Mouse (Mus musculus): ENCODE data around the gene Gm21976. TPM values are rescaled to one million over a fixed set of nuclear protein-coding genes. Genes with fewer than 3 reads are reported as not detected.

The Gm21976 gene
- polyA plus RNA-seq, 1 experiment, result not detected

- TF ChIP-seq MYOG (IDR thresholded peaks at IDR 0.05; ENCODE audit: control insufficient read depth in 1 of 3, insufficient read depth in 1 of 3, insufficient read length in 2 of 3, low read depth in 2 of 3) (no peak), TCF3 (IDR thresholded peaks at IDR 0.05; ENCODE audit: insufficient read length, low read depth) (no peak), TCF12 (IDR thresholded peaks at IDR 0.05; ENCODE audit: insufficient read depth, poor library complexity, severe bottlenecking) (no peak), REST (IDR thresholded peaks at IDR 0.05; ENCODE audit: insufficient read depth, insufficient read length) (no peak), POLR2A (IDR thresholded peaks at IDR 0.05; ENCODE audit: insufficient read length, low read depth) (no peak), MAX (IDR thresholded peaks at IDR 0.05; ENCODE audit: low read depth) (no peak), SRF (IDR thresholded peaks at IDR 0.05; ENCODE audit: control insufficient read depth, insufficient read length, low read depth) (no peak), POLR2AphosphoS2 (IDR thresholded peaks at IDR 0.05; ENCODE audit: insufficient read length, low read depth) (no peak), MYOD1 (IDR thresholded peaks at IDR 0.05; ENCODE audit: control insufficient read depth in 1 of 3, insufficient read length in 2 of 3, low read depth in 2 of 3) (no peak), E2F4 (IDR thresholded peaks at IDR 0.05; ENCODE audit: insufficient read depth) (no peak), CEBPB (IDR thresholded peaks at IDR 0.05; ENCODE audit: insufficient read depth, poor library complexity, severe bottlenecking) (no peak), USF1 (IDR thresholded peaks at IDR 0.05; ENCODE audit: low read depth) (no peak)
- Histone ChIP-seq H3K4me3 (no peak overlapping the region), H3K36me3 (ENCODE audit: control insufficient read depth, insufficient read depth) (no peaks in the 10 kb centered on the region), H3ac (ENCODE audit: control insufficient read depth, insufficient read length) (peak overlapping the region; percentile 13), H3K4me2 (ENCODE audit: low read depth) (peak overlapping the region; percentile 6), H3K27me3 (ENCODE audit: control insufficient read depth, insufficient read depth, insufficient read length) (peaks cover 67% of the 10 kb centered on the region), H3K79me2 (ENCODE audit: control insufficient read depth, insufficient read depth) (no peaks in the 10 kb centered on the region)
Observed at GRCm38 (mm10) chr13:98355559-98356111, 75.9 kb downstream of the Gm21976 start.

- Histone ChIP-seq H3K79me2 (ENCODE audit: control insufficient read depth, insufficient read depth) (no peaks in the 10 kb centered on the region), H3K36me3 (ENCODE audit: control insufficient read depth, insufficient read depth) (no peaks in the 10 kb centered on the region), H3K4me2 (ENCODE audit: low read depth) (no peak overlapping the region), H3K27me3 (ENCODE audit: control insufficient read depth, insufficient read depth, insufficient read length) (peaks cover 72% of the 10 kb centered on the region), H3ac (ENCODE audit: control insufficient read depth, insufficient read length) (no peak overlapping the region), H3K4me3 (no peak overlapping the region)
- TF ChIP-seq SRF (IDR thresholded peaks at IDR 0.05; ENCODE audit: control insufficient read depth, insufficient read length, low read depth) (no peak), POLR2A (IDR thresholded peaks at IDR 0.05; ENCODE audit: insufficient read length, low read depth) (no peak), REST (IDR thresholded peaks at IDR 0.05; ENCODE audit: insufficient read depth, insufficient read length) (no peak), MYOG (IDR thresholded peaks at IDR 0.05; ENCODE audit: control insufficient read depth in 1 of 3, insufficient read depth in 1 of 3, insufficient read length in 2 of 3, low read depth in 2 of 3) (no peak), TCF3 (IDR thresholded peaks at IDR 0.05; ENCODE audit: insufficient read length, low read depth) (no peak), MAX (IDR thresholded peaks at IDR 0.05; ENCODE audit: low read depth) (no peak), E2F4 (IDR thresholded peaks at IDR 0.05; ENCODE audit: insufficient read depth) (no peak), USF1 (IDR thresholded peaks at IDR 0.05; ENCODE audit: low read depth) (no peak), CEBPB (IDR thresholded peaks at IDR 0.05; ENCODE audit: insufficient read depth, poor library complexity, severe bottlenecking) (no peak), POLR2AphosphoS2 (IDR thresholded peaks at IDR 0.05; ENCODE audit: insufficient read length, low read depth) (no peak), MYOD1 (IDR thresholded peaks at IDR 0.05; ENCODE audit: control insufficient read depth in 1 of 3, insufficient read length in 2 of 3, low read depth in 2 of 3) (no peak), TCF12 (IDR thresholded peaks at IDR 0.05; ENCODE audit: insufficient read depth, poor library complexity, severe bottlenecking) (no peak)
Observed at GRCm38 (mm10) chr13:98356176-98356972, 76.7 kb downstream of the Gm21976 start.

Other genes with a start within 250 kb of the Gm21976 start
- 0.76 TPM for gene Arhgef28, start 73.4 kb upstream of the Gm21976 start, polyA plus RNA-seq (2012; fragmentation: generic; extraction: Trizol)
- 7.3 TPM for gene Utp15, start 16.8 kb upstream of the Gm21976 start, polyA plus RNA-seq (2012; fragmentation: generic; extraction: Trizol)
- 9.0 TPM for gene Ankra2, start 16.8 kb upstream of the Gm21976 start, polyA plus RNA-seq (2012; fragmentation: generic; extraction: Trizol)
- 1,134 TPM for gene Btf3, start 37.1 kb downstream of the Gm21976 start, polyA plus RNA-seq (2012; fragmentation: generic; extraction: Trizol)
- 0.37 TPM for gene Foxd1, start 74.4 kb downstream of the Gm21976 start, polyA plus RNA-seq (2012; fragmentation: generic; extraction: Trizol)
- gene Gm10320, start 212.1 kb downstream of the Gm21976 start, polyA plus RNA-seq (2012; fragmentation: generic; extraction: Trizol), result 1.8 TPM